ENCODE assay signal across 13 mouse cellular contexts in the genomic region with DNA sequence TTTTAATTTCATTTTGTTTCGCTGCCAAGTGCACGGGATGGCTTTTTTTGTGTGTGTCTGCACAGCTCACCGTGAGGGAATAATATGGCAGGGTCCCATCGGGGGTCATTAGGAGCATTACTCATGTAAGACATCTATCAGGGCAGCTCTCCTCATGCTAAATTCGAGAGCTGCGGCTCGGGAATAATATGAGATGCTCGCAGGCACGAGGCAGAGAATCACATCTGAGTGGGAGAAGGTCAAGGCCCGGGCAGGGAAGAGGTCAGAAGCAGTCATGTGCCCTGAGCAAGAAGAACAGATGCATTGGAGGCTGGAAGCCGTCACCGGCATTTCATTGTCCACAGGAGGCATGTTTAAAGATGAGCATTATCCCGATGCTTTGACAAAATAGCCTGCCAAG.
DNase-seq lines count a peak whose midpoint lies in the region; ATAC-seq and TF ChIP-seq lines count a peak whose summit lies in the region.
"Had no signal": no experiment of that assay in that cellular context is flagged by ENCODE, and none has a peak within 500 bp of the region (broad histone marks: within the 10 kb centered on the region; RNA-seq: fewer than 3 reads in every experiment).

No protein-coding gene starts in this region.

- H3K27ac ChIP-seq in hindbrain, embryonic 10.5 days, result peak overlapping the region; percentile 84
- peak overlapping the region; percentile 80 for H3K27ac ChIP-seq in midbrain, embryonic 13.5 days
- H3K27ac ChIP-seq: gastrocnemius, adult 2 months; heart, embryonic 10.5 days had no signal

- ATAC-seq in midbrain, embryonic 13.5 days, result peak; percentile 70
- ATAC-seq: lung, postnatal 0 days had no signal

- H3K27me3 ChIP-seq in hindbrain, embryonic 10.5 days (ENCODE audit: insufficient read depth, poor library complexity, severe bottlenecking), result peaks cover 5% of the 10 kb centered on the region; the same call in 1 of the 2 replicates
- no peaks in the 10 kb centered on the region for H3K27me3 ChIP-seq in midbrain, embryonic 13.5 days

- intact Hi-C loops in left cerebral cortex, postnatal 10 days (cut with DNase I), result no loop called here

- DNase-seq in adrenal gland, postnatal 36 days, result peak; percentile 46 to 53
- no peak for DNase-seq in adrenal gland, postnatal 4 days (ENCODE audit: low spot score in 2 of 2)
- peak; percentile 72 for DNase-seq in brain, embryonic 14.5 days (ENCODE audit: low read depth)
- peak; percentile 64 for DNase-seq in hindbrain, embryonic 10.5 days (ENCODE audit: low spot score)
- DNase-seq in frontal cortex, adult 2 months (ENCODE audit: extremely low spot score in 1 of 2, low spot score in 1 of 2), result no peak
- no peak for DNase-seq in left cerebral cortex, postnatal 10 days (ENCODE audit: extremely low spot score in 1 of 2, low spot score in 2 of 2)
- DNase-seq in layer of hippocampus, postnatal 25 days (ENCODE audit: extremely low spot score in 1 of 2, low spot score in 1 of 2), result no peak
- DNase-seq: gastrocnemius, adult 2 months; kidney, postnatal 10 days; thymus, postnatal 4 days had no signal

- 16% methylated on average over 13 of the region's 13 CpGs for WGBS in hindbrain, embryonic 10.5 days
- WGBS in midbrain, embryonic 13.5 days, result 9% methylated on average over 13 of the region's 13 CpGs

- peaks cover 14% of the 10 kb centered on the region for H3K36me3 ChIP-seq in hindbrain, embryonic 10.5 days
- H3K36me3 ChIP-seq in midbrain, embryonic 13.5 days, result no peaks in the 10 kb centered on the region
- H3K36me3 ChIP-seq: heart, embryonic 10.5 days had no signal

- TF ChIP-seq POLR2A in brain, embryonic 14.5 days (IDR thresholded peaks at IDR 0.05; ENCODE audit: borderline replicate concordance, extremely low read depth, insufficient read depth, insufficient read length, poor library complexity, severe bottlenecking), result no peak

- H3K9me3 ChIP-seq in hindbrain, embryonic 10.5 days, result no peaks in the 10 kb centered on the region
- no peaks in the 10 kb centered on the region for H3K9me3 ChIP-seq in midbrain, embryonic 13.5 days
- H3K9me3 ChIP-seq: heart, embryonic 10.5 days had no signal

- H3K4me1 ChIP-seq in hindbrain, embryonic 10.5 days (replicated peaks), result peaks cover 39% of the 10 kb centered on the region
- H3K4me1 ChIP-seq in midbrain, embryonic 13.5 days (replicated peaks), result peaks cover 46% of the 10 kb centered on the region

- H3K9ac ChIP-seq in midbrain, embryonic 13.5 days (replicated peaks), result no peak overlapping the region

- no peak for TF ChIP-seq CTCF in brain, embryonic 14.5 days (IDR thresholded peaks at IDR 0.05; ENCODE audit: borderline replicate concordance, extremely low read depth, insufficient read depth, insufficient read length)

- H3K4me3 ChIP-seq in hindbrain, embryonic 10.5 days, result peak overlapping the region; percentile 20; the same call in 1 of the 2 replicates
- H3K4me3 ChIP-seq in midbrain, embryonic 13.5 days (replicated peaks), result 0 out of 2 replicates have a peak overlapping the region, but pooled peaks have one; percentile 1
- H3K4me3 ChIP-seq: gastrocnemius, adult 2 months; heart, embryonic 10.5 days had no signal

- peak overlapping the region; percentile 34 for H3K4me2 ChIP-seq in midbrain, embryonic 13.5 days (replicated peaks)

Comparison
In these comparisons a context has a peak if more than half of its experiments do, and no peak if none do; other contexts are left out.
1. DNase-seq: peak in adrenal gland, postnatal 36 days (2 of 2), brain, embryonic 14.5 days (single experiment) and hindbrain, embryonic 10.5 days (single experiment); none in adrenal gland, postnatal 4 days (0 of 2), frontal cortex, adult 2 months (0 of 2), left cerebral cortex, postnatal 10 days (0 of 2) and layer of hippocampus, postnatal 25 days (0 of 2).